Mouse (Mus musculus): ENCODE measurements around the gene Igfbp3.
A peak's percentile ranks its signal among the peaks of the same experiment; 100 is the strongest.

Gene Igfbp3

GRCm38 (mm10) chr11:7161502-7162174, 52.1 kb downstream of the Igfbp3 start:
- no peak for DNase-seq (ENCODE audit: inconsistent ontology term)

- peak; percentile 49 for DNase-seq (ENCODE audit: inconsistent ontology term)
Observed at GRCm38 (mm10) chr11:7160637-7161101, 53.1 kb downstream of the Igfbp3 start.

- peak; percentile 51 for DNase-seq (ENCODE audit: inconsistent ontology term)
Observed at GRCm38 (mm10) chr11:7160146-7160545, 53.6 kb downstream of the Igfbp3 start.

GRCm38 (mm10) chr11:7158196-7158595, 55.5 kb downstream of the Igfbp3 start:
- no peak for DNase-seq (ENCODE audit: inconsistent ontology term)

- no peak for DNase-seq (ENCODE audit: inconsistent ontology term)
Observed at GRCm38 (mm10) chr11:7156427-7156826, 57.3 kb downstream of the Igfbp3 start.

Measured in Muller cell, postnatal 12 days (primary cell).